Mouse (Mus musculus) lung, adult 2 months (tissue): ENCODE data around the gene Glo1. TPM values are rescaled to one million over a fixed set of nuclear protein-coding genes. Genes with fewer than 3 reads are reported as not detected.

Experiments used
- DNase-seq: peaks from one replicate; pipeline ENCODE4 v3.0.0; 2022
- H3K4me1 ChIP-seq: fragments of 200-500 bp; 2 replicates; pipeline ENCODE4 v1.6.1; 2011; ENCODE audit warnings: low read length; ENCODE audit not compliant: control insufficient read depth, insufficient read depth
- H3K4me3 ChIP-seq: fragments of 200-500 bp; replicated peaks from 2 replicates; pipeline ENCODE3; 2011; ENCODE audit warnings: low read depth, mild to moderate bottlenecking, control low read depth, low read length; ENCODE audit errors: extremely low read depth
- CTCF ChIP-seq: fragments of 200-500 bp; IDR thresholded peaks from 2 replicates; pipeline ENCODE4 v1.5.1; 2011; ENCODE audit warnings: mild to moderate bottlenecking, low read length, control low read depth; ENCODE audit not compliant: insufficient read depth
- POLR2A ChIP-seq: fragments of 200-500 bp; IDR thresholded peaks from 2 replicates; pipeline ENCODE4 v1.6.1; 2011; ENCODE audit warnings: low read depth, mild to moderate bottlenecking, control low read depth, low read length, borderline replicate concordance; ENCODE audit errors: extremely low read depth
- WGBS: fragments of 180-500 bp; shearing (Covaris S2); methylation state at CpG from one replicate; pipeline ENCODE4 v1.1.7; 2018; 5-methylcytosine and 5-hydroxymethylcytosine counted together
- polyA plus RNA-seq: library from polyadenylated mRNA; depleted of rRNA; stranded (reverse); fragments of >200 nt; gene quantifications from 2 replicates; pipeline ENCODE4 v1.2.3, GENCODE M21; 2012

Glo1 gene
- polyA plus RNA-seq, 1 experiment, result 38.3 TPM

DNA sequence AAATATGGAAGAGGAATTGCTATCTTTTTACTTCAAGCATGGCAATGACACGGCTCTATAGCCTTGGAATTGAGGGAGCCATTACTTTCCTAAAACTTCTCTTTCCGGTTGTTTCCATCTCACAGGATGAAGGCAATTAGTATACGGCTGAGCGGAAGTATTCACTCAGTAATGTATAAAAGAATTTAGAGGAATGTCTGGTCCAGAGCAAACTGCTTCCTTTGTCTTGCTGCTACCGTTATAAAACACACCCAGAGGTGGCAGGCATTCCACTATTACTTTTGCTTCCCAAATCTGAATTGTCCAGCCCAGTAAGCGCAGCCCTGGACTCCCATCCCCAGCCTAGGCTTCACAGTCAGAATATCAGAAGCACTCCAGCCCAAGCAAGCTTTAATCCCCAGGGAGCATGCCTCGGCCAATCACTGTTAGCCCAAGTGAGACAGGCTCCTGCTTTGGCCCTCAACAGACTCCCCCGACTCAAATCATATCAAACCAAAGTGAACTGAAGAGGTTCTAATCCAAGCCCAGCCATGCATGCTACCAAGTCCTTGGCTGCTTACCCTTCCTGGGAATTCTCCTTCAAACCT is 18.7 kb downstream of the Glo1 start:
- Histone ChIP-seq H3K4me3 (no peak overlapping the region), H3K4me1 (peaks cover 4% of the 10 kb centered on the region)
- 66% methylated on average over 8 of the region's 8 CpGs for WGBS
- TF ChIP-seq CTCF, result no peak
- no peak for TF ChIP-seq POLR2A
- no peak for DNase-seq

DNA sequence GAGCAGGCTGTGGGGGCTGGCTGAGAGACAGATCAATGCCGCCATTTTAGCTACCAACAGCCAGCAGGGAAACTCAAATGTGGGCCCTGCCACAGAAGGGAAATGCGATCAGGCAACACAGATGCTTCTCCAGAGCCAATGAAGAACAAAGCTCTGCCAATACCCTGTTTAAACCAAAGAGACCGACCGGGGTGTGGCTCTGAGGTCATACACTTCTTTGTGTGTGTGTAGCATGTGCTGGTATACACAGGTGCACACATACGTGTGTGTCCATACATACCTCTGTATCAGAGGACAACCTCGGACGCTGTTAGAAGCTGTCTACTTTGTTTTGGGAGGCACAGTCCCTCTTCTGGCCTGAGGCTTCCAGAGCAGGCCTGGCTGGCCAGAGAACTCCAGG is 19.3 kb downstream of the Glo1 start:
- WGBS, result 86% methylated on average over 7 of the region's 7 CpGs
- Histone ChIP-seq H3K4me1 (peaks cover 4% of the 10 kb centered on the region), H3K4me3 (no peak overlapping the region)
- TF ChIP-seq CTCF, result no peak
- no peak for TF ChIP-seq POLR2A
- no peak for DNase-seq

DNA sequence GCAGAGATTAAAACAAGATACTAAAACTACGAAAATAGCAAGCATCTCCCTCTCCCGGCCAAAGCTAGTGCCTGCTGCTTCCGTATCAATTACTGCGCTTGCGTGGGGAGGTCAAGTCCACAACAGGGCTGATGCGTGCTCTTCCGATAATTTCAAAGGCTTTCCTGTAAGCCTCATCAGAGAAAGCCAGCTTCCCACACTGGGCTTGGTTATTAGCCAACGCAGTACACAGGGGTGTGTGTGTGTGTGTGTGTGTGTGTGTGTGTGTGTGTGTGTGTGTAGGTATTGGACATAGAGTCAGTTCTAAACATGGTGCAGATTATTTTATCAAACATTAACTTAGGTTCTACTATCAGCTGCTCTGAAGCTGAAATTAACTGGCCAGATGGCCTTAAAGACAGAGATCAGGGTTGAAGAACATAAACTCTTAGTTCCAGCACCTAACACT is 20.0 kb downstream of the Glo1 start:
- TF ChIP-seq POLR2A, result no peak
- no peak for TF ChIP-seq CTCF
- no peak overlapping the region for H3K4me3 ChIP-seq
- H3K4me1 ChIP-seq, result peaks cover 4% of the 10 kb centered on the region
- no peak for DNase-seq
- 93% methylated on average over 8 of the region's 8 CpGs for WGBS

DNA sequence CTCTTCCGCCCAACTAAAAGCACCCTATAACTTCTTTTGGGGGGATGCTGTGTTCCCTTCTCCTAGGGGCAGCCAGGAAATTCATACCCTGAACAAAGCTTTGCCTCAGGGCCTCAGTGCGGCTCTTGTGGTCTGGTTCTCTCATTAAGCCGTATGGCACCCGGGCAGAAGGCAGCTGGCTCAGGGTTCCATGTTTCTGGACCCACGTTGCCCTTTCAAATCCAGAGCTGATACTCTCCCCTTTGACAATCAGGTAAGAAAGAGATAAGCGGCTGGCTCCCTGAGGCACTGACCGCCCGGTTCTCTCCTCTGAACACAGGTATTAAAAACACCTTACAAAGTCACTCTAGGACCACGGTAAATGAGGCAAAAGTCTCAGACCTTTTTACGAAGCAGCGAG is 20.5 kb downstream of the Glo1 start:
- DNase-seq, result no peak
- H3K4me1 ChIP-seq, result no peaks in the 10 kb centered on the region; the same call in 1 of the 2 replicates
- TF ChIP-seq CTCF (no peak), POLR2A (no peak)
- WGBS, result 92% methylated on average over 11 of the region's 11 CpGs
- H3K4me3 ChIP-seq, result no peak overlapping the region

DNA sequence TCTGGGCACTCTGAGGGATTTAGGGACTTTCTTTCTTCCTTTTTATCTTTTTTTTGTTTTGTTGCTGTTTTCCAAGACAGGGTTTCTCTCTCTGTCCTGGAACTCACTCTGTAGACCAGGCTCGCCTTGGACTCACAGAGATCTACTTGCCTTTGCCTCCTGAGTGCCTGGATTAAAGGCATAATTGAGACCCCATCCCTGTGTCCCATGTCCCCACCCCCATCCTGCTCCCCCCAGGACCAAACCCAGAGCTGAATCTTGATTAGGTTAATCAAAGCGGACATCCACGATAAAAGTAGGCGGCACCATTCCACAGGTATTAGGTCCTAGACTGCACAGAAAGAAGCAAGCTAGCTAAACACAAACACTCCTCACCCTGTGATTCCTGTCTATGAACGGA is 21.7 kb downstream of the Glo1 start:
- H3K4me1 ChIP-seq, result no peaks in the 10 kb centered on the region
- 90% methylated on average over 5 of the region's 5 CpGs for WGBS
- no peak for DNase-seq
- TF ChIP-seq POLR2A, result no peak
- TF ChIP-seq CTCF, result no peak
- no peak overlapping the region for H3K4me3 ChIP-seq

DNA sequence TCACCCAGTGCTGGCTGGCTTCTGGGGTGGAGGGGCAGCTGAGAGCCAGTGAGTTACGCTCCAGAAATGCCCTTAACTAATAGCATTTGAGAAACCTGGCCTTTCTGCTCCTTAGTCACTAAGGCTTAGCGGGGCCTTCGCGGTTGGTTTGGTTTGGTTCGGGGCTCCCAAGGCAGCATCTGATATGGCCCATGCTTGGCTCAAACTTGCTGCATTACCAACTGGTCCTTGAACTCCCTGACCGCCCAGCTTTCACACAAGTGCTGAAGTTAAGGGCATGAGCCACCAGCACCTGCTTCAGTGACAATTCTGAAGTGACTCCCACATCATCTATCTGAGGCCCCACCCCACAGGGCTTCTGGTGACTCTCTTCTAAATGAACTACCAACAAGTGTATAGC is 22.4 kb downstream of the Glo1 start:
- H3K4me1 ChIP-seq, result no peaks in the 10 kb centered on the region
- WGBS, result 95% methylated on average over 6 of the region's 6 CpGs
- TF ChIP-seq CTCF (no peak), POLR2A (no peak)
- H3K4me3 ChIP-seq, result no peak overlapping the region
- no peak for DNase-seq

DNA sequence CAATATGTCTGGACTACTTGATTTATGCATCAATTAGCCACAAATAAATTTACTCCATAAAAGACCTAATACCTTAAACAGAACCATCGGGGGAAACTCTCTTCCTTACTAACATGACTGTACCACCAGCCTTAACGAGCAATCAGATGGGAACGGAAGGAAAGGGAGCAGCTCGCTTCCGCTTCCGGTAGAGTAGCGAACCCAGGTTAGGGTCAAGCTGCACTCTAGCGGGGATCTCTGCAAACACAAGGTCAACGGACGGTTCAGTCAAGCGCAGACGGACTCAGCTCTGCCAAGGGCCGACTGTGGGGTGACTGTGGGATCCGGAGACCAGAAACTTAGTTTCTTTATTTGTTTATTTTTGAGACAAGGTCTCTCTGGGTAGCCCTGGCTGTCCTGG is 24.5 kb downstream of the Glo1 start:
- no peak overlapping the region for H3K4me3 ChIP-seq
- H3K4me1 ChIP-seq, result no peaks in the 10 kb centered on the region
- no peak for TF ChIP-seq POLR2A
- no peak for TF ChIP-seq CTCF
- 89% methylated on average over 14 of the region's 14 CpGs for WGBS
- no peak for DNase-seq

DNA sequence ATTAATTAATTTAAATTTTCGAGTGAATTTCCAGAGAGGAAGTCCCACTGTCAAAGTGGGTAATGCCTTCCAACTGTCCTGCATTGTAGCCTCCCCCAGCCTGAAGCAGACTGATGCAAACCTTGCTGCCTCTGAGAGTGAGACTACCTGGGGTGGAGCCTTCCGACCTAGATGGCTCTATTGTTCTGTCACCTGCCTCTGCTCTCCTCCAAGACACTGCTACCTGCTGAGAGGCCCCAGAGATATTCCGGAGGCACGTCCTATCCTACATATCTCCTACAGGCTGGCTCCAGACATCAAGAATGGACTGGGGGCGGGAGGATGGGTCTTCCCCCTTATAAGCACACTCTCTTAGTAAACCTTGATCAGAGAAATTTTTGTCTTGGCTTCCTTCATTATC is 28.4 kb downstream of the Glo1 start:
- DNase-seq, result no peak
- WGBS, result 90% methylated on average over 5 of the region's 5 CpGs
- no peak for TF ChIP-seq CTCF
- TF ChIP-seq POLR2A, result no peak
- H3K4me1 ChIP-seq, result no peaks in the 10 kb centered on the region
- no peak overlapping the region for H3K4me3 ChIP-seq

DNA sequence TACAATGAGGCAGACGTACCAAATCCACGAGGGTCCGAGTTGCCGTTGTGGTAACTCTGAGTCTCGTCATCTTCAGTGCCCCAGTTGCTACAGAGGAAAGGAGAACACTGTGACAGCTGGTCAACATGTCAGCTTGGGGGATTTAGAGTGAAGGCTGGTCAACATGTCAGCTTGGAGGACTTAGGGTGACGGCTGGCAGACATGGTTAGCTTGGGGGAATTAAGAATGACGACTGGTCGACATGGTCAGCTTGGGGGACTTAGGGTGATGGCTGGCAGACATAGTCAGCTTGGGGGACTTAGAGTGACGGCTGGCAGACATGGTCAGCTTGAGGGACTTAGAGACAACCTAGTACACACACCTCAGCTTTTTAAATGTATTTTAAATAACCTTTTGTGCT is 28.9 kb downstream of the Glo1 start:
- no peak for DNase-seq
- Histone ChIP-seq H3K4me1 (no peaks in the 10 kb centered on the region), H3K4me3 (no peak overlapping the region)
- TF ChIP-seq CTCF (no peak), POLR2A (no peak)
- 95% methylated on average over 9 of the region's 9 CpGs for WGBS

DNA sequence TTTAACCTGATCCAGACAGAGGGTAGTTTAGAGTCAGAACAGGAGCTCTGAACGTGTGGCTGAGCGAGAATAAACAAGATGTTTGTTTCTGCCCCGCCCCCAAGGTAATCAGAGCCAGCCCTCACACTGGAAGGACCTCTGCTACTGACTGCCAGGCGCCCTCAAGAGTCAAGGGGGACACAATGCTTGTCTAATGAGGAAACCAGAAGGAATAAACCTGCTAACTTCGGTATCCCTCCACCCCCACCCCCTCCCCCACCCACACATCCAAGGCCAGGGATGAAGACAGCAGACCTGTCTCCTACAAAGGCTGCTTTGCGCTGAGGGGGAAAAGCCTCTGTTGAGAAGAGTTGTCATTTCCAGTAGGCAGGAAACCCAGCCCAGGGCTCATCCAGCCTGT is 31.8 kb downstream of the Glo1 start:
- DNase-seq, result no peak
- TF ChIP-seq CTCF, result no peak
- TF ChIP-seq POLR2A, result no peak
- WGBS, result 61% methylated on average over 6 of the region's 6 CpGs

More for the DNA sequence above, 31.8 kb downstream of the Glo1 start:
- Histone ChIP-seq H3K4me3 (no peak overlapping the region), H3K4me1 (no peaks in the 10 kb centered on the region)
